Mouse (Mus musculus) mouse embryonic stem cell (cell line): Measurements from ENCODE around the gene Hephl1.
"Not testable (repeated sequence)": the region's sequence is repeated elsewhere in the genome, so short reads cannot be mapped to it uniquely, and the experiment has no call there.

Experiments used
- in situ Hi-C, 2 experiments: fragments of 300-500 bp; cut with MboI; formaldehyde crosslinking; loops; 1 replicate in 1 of 2; 3 replicates in 1 of 2; pipeline ENCODE4 v1.14.3; 2019 to 2020; ENCODE audit warnings: low sequenced_read_pairs in 2 of 2, low pct_unique_long_range_greater_than_20kb in 1 of 2, mixed read lengths in 1 of 2; ENCODE audit not compliant: unreplicated experiment in 1 of 2

The Hephl1 gene

GRCm38 (mm10) chr9:15112008-15112407, at the start of gene Hephl1:
Gene Hephl1, minus strand, starts transcription at chr9:15112108.
- in situ Hi-C loops: no loop called here

DNA sequence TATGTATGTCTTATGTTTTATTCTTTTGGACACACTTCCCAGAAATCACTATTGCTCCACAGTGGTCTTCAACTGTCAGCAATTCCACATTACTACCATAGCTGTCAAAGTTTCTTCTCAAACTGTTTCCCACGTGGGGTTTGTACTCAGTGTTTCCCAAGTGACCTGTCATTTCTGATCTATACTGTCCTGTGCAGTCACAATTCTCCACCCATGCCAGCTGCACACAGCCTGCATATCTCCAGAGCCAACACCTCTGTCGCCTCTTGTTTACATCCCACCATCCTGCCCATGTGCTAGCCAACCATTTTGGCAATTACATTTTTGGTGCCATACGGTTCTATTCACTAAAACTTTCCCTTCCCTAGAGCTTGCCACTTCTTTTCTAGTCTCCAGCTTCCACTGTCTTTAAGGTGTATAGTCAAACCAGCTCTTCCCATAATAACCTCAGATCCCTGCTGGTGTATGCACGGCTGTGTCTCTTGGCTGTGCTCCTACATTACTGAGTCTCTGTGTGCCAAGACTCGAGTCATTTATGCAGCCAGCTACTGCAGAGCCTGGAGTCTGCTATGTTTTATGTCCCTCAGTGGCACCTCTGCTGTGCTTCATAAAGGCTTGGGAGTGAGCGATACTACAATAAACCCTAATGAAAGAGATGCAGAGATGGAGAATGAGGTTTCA, 37.5 kb upstream of the Hephl1 start:
- in situ Hi-C loops: no loop called here

- in situ Hi-C loops: no loop called here
Observed at GRCm38 (mm10) chr9:15140546-15140945, 28.6 kb upstream of the Hephl1 start.

GRCm38 (mm10) chr9:15125897-15126296, 14.0 kb upstream of the Hephl1 start:
- in situ Hi-C loops: no loop called here

DNA sequence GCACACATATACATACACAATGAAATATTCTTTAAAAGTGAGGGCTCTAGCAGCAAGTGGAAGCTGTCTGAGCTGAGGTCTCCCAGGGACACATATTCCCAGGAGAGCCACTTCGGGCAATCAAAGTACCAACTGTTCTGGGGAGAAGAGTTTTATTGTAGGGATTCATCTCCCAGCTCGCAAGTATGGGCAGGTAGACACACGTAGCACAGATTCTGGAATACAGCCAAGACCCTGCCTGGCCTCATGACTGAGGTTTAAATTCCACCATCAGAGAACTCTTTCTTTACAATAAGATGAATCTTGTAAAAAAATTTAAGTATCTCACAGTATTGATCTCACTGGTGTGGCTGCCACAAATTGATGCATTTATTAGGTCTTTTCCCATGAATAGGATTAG, 10.5 kb upstream of the Hephl1 start:
- in situ Hi-C loops: no loop called here

GRCm38 (mm10) chr9:15120841-15121358, 9.0 kb upstream of the Hephl1 start:
- in situ Hi-C loops: no loop called here

DNA sequence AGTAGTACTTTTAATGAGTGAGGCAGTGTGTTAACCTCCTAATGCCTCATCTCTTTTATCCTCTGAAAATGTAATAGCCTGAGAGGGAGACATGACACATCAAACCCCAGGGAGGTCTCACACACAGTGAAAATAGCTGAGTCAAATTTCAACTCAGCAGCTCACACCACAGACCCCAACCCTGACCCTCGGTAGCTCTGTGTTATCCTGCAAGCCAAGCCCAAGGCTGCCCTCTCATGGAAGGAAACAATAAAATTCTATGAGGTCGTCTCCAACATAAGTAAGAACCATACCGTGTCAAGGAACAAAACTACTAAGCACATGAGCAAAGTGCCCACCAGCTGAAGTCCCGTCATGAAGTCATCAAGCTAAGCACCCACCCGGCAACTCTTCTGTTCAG, 8.3 kb upstream of the Hephl1 start:
- in situ Hi-C loops: no loop called here

GRCm38 (mm10) chr9:15119515-15119914, 7.6 kb upstream of the Hephl1 start:
- in situ Hi-C loops: no loop called here

- in situ Hi-C loops: no loop called here
Observed at GRCm38 (mm10) chr9:15116165-15116564, 4.3 kb upstream of the Hephl1 start.

DNA sequence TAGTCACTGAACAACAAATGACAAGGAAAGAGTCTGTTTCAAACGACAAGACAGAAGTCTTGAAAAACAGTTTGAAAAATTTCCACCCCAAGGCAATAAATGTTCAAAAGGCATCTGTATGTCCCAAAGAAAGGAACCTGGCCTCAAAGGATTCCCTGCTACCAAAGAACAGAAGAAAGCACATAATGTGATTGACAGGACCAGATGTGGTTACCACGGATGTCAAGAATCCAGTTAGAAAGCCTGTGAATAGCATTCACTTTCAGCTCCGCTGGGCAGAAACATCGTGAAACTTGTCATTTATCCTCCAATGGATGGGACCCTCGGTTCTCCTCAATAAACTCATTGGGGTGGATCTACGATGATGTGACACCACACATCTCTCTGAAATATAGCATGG, 2.2 kb upstream of the Hephl1 start:
- in situ Hi-C loops: no loop called here

DNA sequence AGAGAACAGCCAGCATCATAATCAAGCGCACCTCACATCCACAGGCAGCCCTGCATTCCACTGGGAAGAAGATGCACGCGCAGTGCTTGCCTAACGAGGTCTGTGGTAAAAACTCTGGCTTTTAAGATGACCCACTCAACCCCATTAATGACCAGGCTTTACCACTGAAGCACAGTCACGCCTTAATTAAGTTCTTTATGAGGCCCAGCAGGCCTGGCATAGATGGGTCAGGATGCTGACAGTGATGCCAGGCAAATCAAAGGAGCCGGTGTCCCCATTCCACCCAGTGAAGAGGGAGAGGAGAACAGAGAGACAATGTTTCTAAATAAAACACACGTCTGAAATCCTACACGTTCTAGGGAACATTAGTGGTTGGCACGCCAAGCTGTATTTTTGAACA, 3.8 kb downstream of the Hephl1 start:
- in situ Hi-C loops: no loop called here

DNA sequence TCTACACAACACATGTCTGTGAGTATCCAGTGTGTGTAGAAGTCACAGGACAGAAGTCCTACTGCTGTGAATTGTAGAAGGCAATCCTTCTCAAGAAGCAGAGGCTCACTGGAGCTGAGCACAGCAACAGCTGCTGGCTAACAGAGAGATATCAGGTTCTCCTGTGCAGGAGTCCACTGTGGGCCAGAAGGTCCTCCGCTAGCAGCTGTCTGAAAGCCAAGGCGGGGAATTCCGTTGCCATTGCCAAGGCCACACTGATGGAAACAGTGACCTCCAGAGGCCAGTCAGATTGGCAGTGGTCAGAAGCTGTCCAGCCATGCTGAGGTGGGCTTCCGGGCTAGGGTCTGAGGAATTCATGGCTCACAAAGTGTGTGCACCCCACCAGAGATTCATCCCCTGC, 6.8 kb downstream of the Hephl1 start:
- in situ Hi-C loops: no loop called here

DNA sequence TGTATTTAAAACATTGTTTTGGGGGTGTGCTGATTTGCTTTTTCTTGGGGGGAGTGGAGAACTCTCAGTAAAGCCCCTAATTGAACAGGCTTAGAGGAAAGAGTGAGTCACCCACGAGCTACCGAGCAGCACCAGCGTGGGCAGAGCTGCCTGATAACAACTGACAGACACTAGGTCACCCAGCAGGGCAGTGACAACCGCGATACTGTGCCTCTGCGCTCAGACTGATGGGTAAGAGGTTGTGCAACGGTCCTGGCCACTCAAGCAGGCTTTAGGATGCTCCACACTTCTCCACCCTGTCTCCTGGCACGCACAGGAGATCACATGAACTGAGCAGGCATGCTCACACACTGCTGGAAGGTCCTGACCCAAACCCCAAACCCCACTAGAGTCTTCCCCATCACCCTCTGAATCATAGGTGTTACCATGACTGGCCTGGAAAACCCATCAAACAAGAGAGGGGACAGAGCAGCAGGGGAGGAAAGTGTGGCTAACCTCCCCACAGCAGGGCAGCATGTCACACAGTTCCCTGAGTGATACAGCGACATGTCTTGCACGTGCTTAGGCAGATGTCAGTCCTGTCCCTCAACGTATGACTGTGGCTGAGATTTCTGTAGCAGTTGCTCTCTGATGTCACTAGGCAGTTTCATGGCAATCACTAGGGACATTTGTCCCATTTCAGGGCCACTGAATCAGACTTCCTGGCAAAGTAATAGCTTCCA, 8.2 kb downstream of the Hephl1 start:
- in situ Hi-C loops: no loop called here

DNA sequence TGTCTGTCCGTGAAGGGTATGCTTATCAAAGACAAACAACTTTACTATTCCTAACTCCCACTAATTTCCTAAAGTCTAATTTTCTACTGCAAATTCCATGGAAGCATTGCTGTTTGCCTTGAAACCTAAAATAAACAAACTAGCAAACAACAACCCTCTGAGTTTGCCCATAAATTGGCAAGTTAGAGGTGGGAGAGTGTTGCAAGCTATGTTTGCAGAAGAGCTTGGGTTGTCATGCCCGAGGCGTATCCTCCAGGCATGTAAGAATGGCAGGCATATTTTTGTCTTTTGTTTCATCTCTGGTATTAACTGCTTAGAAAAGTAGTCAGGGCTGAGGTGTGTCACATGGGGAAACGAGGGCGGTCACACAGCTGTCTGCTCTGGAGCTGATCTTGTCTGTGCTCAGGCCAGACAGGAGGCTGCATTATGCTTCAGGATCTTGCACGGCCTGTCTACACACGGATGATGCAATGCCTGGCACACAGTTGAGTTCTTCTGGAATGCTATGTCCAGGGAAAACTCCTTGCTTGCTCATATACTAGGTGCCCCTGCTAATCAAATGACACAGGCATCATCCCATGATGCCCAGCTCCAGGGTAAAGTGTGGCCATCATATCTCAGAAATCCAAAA, 10.3 kb downstream of the Hephl1 start:
- in situ Hi-C loops: no loop called here

DNA sequence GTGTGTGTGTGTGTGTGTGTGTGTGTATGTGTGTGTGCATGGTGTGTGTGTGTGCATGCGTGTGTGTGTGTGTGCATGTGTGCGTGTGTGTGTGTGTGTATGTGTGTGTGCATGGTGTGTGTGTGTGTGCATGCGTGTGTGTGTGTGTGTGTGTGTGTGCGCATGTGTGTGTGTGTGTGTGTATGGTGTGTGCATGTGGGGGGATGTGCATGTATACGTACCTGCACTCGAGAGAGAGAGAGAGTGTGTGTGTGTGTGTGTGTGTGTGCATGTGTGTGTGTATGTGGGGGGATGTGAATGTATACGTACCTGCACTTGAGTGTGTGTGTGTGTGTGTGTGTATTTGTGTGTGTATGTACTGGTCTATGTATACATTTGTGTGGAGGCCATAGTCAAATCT, 13.5 kb downstream of the Hephl1 start:
- in situ Hi-C loops: not testable (repeated sequence)

DNA sequence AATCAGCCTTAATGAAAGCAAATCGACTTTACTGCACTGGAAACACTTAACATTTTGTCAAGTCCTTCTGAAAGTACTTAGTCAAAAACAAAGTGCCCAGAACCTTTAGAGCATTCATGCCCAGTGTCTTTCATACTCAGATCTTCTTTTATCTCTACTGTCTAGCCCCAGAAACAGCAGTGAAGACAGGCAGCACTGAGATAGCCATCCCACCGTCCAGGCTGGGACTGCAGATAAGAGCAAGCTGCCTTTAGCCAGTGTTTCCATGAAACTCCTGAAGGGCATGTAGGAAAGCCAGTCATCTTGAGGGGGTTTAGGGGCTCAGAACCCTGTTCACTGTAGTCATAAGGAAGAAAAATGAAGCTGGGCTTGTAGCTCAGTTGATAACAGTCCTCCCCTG, 14.7 kb downstream of the Hephl1 start:
- in situ Hi-C loops: no loop called here

- in situ Hi-C loops: no loop called here
Observed at GRCm38 (mm10) chr9:15096161-15096560, 15.7 kb downstream of the Hephl1 start.

- in situ Hi-C loops: no loop called here
Observed at GRCm38 (mm10) chr9:15095206-15095605, 16.7 kb downstream of the Hephl1 start.

DNA sequence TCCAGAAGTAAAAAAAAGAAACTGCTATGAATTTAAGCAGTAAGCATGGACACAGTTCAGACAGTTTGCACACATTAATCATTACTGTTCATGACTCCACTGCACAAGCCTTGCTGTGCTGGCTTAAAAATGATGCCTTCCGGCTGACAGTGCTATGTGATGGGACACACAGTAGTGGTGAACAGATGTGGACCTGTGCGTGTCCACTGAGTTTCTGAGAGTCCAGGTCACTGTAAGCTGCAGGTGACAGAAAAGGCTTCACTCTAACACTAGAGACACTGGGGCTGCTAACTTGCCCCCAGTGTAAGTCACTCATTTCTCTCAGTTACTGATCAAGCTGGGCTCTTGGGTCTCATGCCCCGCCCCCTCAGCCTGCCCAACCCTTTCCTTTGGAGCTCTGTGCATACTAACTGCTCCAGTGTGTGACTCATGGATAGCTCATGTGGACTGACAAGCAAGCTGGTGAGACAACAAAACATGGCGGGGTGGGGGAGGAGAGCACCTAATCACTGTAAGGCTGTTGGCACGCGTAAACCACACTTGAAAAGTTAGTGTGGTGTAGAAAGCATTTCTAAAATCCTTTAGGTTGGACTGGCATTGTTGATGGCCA, 43.1 kb downstream of the Hephl1 start:
- in situ Hi-C loops: no loop called here
